Mouse (Mus musculus) lung, postnatal 14 days (tissue): ENCODE data around the gene Dennd6a.

Experiments
- DNase-seq: peaks from one replicate; pipeline ENCODE4 v3.0.0; 2021

The Dennd6a gene

DNA sequence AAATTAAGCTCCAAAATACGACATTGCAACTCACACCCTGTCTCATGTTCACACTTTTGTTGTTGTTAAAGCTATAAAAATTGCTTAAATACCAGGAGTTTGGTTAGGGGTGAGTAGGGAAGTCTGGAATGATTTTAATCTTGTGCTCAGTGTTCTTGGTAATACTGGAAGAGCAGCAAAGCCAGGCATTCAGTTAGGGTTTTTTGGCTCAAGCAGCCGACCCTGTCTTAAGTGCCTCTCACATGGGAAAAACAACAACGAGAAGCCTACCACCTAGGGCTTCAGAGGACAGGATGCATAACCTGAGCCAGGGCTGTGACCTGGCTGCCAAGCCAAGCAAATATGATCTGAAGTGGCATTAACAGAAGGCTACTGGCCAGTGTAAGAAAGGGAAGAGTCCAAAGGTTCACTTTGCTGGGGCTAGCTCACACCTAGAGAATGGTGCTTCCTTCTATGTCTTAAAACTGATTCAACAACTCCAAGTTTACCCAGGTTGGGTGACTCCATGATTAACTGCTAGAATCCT is 2.7 kb downstream of the Dennd6a start:
- no peak for DNase-seq

DNA sequence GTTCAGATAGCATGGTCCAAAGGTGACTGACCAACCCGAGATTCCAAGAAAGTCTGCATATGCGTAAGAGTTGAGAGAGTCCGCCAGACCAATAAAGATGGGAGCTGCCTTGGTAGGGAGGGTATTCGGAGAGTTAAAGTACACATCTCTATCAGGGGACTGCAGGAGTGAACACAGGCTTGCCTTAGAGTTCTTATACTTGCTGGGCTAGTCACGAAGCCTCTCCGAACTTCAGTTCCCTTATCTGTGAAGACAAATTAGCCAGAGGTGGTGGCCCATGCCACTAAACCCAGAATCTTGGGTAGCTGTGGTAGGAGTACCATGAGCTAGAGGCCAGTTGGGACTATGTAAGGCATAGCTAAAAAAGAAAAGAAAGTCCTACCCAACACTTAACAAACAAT is 5.1 kb downstream of the Dennd6a start:
- no peak for DNase-seq

DNA sequence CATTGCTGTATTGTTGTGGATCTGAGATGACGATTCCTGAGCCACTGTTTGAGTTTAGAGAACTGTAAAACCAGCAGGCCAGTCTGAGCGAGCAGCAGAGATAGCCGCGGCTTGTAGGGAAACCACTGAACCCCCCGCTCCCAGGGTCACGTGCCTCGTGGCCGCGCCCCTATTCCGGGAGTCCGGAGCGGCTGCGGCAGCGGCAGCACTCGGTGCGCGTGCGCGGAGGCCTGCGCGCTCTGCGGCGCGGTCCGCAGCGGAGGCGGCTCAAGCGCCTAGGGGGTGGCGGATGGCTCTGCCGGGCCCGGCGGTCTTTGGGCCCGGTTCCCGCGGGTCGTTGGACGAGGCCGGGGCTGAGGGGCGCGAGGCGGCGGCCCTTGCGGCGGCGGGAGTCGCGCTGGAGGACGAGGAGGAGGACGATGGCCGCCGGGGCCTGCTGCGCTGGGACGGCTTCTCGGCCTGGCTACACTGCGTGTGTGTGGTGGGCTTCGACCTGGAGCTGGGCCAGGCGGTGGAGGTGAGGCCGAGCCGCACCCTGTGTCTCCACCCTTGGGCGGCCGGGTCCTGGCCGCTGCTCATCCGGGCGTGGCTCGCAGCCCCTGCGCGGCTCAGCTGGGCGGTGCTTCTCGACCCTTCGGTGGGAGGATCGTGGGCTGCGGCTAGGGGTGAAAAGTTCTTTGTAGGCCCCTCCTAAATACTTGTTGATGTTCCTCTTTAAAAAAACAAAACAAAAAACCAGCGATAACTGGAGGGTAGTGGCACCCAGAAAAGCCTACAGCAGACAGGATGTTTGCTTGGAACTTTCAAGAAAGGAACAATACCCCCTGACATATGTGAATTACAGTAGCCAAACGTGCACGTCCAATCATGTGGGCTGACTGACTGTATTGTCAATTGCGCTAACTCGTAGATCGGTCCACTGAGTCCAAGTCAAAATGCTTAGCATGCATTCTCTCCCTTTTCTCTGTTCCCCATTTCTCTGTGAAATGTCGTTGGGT is 6.0 kb downstream of the Dennd6a start:
- DNase-seq: peak; percentile 89

DNA sequence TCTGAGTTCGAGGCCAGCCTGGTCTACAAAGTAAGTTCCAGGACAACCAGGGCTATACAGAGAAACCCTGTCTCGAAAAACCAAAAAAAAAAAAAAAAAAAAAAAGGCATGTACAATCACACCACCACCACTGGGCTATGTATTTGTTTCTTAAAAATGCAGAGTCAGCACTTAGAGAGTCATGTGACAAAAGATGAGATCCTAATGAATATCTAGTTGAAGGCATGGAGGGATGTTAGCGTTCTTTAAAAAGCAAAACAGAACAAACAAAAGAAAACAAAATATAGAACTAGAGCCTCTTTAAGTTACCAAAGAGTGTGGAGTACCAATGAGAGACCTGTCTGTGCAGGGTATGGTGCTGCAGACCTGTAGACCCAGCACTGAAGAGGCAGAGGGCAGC is 10.0 kb downstream of the Dennd6a start:
- DNase-seq: no peak

DNA sequence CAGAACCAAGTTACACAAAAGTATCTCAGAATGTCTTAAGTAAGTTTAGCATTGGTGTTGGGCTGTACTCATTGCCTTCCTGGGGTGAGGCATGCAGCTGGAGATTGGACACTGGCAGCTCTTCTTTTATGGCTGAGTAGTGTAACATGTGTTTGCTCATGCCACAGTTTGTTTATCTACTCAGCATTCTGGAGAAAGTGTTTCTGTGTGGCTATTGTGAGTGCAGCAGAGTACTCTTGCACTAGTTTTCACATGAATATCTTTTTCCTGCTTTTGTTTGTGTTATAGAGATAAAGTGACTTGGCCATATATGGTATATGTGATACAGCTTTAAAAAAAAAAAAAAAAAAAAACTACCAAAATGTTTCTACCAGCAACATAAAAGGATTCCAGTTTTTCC is 13.5 kb downstream of the Dennd6a start:
- DNase-seq: no peak

DNA sequence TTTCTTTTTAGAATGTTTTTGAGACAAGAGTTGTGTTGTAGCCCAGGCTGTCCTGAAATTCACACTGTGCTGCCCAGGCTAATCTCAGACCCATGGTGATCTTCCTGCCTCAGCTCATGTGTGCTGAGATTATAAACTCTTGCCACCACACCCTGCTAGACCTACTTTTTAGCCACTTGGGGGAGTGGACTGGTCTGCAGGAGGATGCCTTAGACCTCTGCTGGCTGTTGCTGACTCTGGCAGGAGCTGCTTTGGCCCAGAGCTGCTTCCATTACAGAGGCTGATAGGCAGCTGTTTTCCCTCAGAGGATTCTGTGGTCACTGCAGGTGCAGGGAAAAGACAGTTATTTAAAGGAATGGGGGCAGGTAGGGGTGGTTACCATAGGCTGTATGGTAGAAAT is 17.7 kb downstream of the Dennd6a start:
- no peak for DNase-seq

DNA sequence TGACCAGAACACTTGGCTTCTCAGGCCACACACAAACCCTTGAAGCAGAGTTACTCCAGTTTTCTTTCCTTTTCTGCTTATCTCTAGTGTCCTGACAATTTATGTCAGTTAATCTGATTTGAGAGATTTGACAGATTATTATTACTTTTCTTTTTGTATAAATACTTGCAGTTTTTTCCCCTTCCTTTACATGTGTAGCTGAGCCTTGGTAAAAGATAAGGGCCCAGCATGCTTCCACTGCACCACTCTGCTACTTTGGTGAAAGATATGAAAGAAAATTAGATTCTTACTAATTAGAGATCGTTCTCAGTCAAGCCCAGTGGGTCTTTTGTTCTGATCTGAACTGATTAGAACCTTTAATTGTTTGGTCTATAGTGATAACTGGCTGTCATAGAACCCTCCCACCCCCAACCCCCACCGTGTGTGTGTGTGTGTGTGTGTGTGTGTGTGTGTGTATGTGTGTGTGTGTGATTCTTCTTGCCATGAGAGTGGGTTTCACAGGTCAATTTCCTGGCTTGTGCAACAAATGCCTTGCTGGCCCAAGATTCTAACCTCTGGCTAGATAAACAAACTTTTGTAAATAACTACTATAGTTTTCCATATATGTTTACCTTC is 19.7 kb downstream of the Dennd6a start:
- no peak for DNase-seq

DNA sequence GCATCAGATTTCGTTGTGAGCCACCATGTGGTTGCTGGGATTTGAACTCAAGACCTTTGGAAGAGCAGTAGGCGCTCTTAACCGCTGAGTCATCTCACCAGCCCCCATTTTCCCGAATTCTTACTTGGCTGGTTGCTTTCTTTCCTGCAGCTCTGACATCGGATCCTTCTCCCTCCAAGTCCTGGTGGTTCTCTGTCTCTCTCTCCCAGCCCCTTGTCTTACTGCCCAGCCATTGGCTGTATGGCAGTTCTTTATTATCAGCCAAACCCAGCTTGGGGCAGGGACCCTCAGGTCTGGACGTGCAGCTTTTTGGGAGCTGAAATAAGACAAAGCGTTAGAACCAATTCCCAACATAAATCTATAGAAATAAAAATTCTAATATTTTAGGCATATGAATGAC is 21.5 kb downstream of the Dennd6a start:
- no peak for DNase-seq

DNA sequence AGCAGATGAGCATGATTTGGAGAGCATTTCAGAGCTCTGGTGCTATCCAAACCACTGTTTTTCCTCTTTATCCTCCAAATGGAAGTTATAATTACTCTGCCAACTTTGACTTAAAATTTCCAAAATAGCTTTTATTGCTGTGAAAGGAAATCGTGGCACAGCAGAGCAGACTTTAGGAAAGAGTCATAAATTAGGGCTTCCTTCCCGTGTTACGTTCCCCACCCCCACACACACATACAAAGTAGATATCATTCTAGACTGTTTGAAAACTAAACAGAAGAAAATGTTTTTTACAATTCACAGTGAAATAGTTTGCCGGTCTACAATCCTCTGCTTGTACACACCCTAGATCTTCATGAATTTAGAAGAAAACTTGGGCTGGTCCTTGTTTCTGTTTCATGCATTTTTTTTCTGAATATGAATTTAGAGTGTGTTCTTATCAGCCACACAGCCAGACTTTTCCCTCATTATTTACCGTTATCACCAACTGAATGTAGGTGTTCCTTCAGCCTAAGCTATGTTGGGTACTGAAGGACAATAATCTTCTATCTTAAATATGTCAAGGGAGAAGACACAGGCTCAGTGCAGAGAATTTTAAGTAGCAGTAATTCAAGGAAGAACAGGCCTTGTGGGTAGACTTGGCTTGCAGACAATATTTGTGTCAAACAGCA is 22.2 kb downstream of the Dennd6a start:
- no peak for DNase-seq

DNA sequence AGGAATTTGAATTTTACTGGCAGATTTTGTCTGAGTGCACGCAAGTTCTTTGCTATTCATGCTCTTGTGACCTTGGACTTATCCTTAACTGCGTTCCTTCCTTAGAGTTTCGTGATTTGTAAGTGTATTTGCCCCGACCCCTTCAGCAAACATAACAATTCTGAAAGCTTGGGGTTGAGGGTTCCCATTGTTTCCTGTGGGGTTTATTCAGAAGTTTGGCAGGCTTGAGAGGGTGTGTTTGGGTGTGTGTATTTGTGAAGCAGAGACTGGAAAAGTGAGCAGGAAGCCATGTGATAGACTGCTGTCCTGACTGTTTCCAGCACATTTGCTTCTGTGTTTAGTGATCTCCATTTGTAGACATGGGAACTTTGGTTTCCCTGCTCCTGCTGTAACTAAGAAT is 31.7 kb downstream of the Dennd6a start:
- no peak for DNase-seq

DNA sequence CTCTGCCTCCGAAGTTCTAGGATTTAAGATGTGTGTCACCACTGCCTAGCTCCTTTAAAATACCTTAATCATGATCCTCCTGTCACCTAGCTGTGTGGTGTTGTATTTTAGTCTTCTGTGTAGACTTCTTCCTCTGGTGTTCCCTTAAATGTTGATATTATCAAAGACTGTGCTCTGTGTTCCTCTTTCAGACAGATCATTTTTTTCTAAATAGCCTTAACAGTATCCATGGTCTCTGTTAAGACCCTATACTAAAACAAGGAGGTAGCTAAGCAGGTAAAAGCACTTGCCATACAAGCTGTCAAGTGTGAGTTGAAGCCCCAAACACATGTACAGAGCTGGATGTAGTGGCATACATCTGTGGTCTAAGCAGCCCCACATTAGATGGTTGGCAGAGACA is 36.0 kb downstream of the Dennd6a start:
- no peak for DNase-seq

DNA sequence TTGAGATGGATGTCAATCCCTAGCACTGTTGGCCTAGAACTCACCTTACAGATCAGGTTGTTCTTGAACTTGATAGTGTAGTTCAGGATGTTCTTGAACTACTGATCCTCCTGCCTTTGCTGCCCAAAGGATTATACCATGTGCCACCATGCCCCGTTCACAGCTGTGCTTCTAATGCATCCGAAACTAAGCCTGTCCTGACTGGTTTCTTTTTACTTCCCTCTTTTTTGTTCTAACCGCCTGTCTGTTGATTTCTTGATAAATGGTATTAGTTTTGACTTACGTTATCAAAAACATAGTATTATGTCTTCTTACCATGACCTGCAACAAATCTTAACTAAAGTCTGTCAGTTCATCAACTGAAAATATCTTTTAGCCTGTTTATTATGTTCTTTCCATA is 37.0 kb downstream of the Dennd6a start:
- DNase-seq: no peak

DNA sequence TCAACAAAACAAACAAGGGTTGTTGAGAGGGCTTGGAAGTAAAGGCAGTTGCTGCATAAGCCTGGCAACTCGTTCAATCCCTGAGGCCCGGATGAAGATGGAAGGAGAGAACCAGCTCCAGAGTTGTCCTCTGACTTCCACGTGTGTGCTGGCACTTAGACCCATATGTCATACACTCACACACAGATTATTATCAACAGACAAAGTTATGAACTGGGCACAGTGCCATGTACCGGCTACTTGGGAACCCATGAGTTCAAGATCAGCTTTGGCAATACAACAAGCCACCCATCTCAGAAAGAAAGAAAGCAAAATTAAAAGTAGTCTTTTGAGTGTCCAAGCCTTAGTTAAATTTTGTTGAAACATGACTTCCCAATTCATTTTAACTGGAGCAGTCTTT is 51.6 kb downstream of the Dennd6a start:
- no peak for DNase-seq

DNA sequence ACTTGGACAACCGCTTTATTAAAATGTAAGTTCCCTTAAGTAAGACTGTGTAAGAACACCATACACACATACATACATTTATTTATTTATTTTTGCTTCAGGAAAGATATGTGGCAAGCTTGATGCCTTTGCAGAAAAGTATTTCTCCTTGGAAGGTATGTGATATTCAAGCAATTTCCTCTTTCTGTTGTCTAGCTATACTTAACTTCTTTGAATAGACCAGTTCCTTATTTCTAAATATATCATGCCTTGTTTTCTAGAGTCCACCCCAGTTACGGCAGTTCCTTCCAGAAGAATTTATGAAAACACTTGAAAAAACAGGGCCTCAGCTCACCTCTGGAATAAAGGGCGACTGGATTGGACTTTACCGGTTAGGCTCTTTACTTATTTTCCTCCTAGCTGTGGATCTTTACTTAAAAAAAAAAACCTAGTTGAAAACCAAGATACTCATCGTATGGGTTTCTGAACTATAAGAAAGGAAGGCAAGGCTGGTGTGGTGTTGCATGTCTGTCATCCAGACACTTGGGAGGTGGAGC is 53.0 kb downstream of the Dennd6a start:
- no peak for DNase-seq

DNA sequence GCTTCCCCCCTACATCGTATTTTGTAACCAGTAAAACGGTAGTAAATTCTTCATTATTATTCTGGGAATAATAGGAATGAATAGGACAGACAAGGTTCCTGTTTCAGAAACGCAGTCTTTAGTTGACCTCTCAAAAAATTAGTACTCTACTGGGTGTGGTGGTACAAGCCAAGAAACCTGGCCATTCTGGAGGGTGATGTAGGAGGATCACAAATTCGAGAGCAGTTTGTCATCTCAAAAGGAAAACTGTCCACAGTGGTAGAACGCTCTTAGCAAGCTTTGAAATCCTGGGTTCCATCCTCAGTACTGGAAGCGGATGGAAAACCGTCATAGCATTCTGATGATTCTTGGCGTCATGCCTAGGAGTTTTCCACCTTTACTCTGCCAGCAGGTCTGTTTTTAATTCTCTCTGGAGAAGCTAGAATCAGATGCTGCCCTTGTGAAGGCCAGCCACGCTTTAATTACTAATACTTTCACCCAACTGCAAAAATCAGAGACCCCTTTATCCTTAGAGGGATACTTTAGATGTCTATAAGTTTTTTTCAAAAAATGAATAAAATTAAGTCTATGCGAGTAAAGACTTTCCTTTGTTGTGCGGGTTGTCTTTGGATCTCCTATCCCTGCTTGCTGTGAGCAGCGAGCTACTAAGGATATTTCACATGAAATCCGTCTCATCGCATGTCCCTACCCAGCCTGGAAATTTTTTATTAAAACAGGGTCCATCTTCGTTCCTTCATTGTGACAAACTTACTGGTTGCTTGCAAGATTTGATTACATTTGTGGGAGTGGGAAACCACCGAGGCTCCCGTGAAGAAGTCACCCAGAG is 63.6 kb downstream of the Dennd6a start:
- no peak for DNase-seq

DNA sequence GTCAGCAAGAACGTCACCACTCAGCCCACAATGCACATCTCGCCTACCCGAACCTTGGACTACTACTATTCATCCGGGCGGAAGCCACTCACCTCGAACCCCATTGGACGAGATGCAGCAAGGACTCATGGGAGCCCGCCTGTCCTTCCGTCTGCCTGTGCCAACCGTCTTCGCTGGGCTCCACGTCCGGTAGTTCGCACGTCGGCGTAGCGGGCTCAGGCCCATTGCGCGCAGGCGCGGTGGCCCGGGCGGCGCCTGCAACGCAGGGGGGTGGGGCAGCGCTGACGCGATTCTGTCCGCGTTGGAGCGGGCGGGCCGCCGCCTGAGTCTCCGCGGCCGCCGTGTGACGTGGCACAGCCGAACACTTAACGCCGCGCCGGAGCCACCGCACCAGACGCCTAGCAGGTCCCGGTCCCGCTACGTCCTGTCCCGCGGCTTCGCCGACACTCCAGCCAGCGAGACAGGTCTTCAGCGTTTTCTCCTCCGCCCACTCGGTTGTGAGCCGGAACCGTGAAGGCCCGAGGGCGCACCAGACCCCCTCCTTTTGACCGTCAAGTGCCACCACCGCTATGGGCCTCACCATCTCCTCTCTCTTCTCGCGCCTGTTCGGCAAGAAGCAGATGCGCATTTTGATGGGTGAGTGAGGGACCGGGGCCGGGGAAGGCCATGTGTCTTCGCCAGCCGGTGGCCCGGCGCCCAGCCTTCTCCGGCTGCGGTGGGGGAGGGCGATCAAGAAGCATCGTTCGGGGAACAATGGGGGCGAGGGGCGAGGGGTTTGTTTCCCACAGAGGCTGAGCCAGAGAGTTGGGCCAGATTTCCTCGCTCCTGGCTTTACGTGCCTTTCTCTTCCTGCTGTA is 64.4 kb downstream of the Dennd6a start, which contains the start of gene Arf4:
Arf4 (plus strand) TSS at position 224 of the 857 bp plus-strand sequence.
- DNase-seq: peak; percentile 97

DNA sequence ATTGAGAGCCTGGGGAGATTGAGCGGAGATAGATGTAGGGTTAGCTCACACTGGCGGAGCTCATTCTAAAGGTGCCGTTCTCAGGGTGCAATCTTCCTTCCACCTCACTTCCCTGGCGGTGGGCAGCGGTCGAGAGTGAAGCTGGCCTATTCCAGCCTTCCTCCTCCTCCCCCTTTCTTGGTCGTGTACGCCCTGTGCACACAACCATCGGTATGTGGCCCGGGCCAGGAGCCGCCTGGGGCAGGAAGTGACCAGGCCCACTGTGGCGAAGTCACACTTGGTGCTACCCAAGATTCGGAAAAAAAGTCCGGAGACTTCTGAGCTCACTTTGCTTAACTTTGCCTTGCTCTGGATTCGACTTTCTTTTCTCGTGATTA is 65.0 kb downstream of the Dennd6a start:
- peak; percentile 67 for DNase-seq

DNA sequence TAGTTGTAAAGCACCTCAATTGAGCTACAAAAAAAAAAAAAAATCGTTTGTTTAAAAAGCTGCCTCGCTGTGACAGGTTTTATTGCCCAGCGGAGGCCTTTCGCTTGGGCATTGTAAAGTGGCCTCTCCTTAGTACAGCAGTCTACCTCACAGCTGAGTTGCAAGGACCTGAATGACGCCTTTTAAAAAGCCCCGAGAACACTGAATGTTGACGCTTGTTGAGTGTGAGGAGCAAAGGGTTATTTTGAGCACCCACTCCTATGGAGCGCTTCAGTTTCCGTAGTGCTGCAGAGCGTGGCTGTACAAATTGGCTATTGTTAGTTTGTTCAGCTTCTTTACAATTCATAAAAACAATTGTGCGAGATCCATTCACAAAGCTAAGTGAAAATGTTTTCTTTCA is 65.6 kb downstream of the Dennd6a start:
- no peak for DNase-seq

DNA sequence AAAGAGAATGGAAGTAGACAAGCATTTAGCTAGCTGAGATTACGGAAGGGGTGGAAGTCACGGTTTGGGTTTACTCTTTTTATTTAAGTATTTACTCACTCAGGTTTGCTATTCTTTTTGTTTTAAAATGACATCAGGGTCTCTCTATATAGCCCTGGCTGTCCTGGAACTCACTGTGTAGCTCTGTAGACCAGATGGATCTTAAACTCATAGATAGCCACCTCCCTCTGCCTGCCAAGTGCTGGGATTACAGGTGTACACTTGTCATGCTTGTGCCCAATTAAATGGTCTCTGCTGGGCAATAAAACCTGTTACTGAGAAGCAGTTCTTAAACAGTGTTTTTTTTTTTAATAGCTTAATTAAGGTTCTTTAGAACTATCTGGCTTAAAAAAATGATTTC is 66.3 kb downstream of the Dennd6a start:
- DNase-seq: no peak

DNA sequence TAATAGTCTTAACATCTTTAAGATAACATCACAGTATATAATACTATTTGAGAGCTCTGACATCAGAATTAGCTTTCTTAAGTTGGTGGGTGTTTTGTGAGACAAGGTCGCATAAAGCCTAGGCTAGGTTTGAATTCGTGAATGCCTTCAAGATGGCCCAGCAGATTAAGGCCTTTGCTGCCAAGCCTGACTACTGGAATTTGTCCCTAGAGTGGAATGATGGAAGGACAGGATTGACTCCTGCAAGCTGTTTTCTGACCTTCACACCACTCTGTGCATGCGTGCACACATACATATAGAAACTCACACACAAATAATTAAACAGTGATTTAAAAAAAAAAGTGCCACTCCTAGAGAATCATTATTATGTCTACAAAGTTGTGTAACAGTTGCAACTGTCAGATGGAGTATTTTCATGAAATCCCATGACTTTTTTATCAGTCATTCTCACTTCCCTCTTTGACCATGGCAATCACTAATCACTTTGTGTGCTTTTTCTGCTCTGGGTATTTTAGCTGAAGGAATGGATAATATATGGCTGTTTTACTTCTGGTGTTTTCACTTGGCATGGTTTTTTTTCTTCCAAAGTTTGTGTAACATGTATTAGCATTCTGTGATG is 69.5 kb downstream of the Dennd6a start:
- no peak for DNase-seq
